Mouse (Mus musculus) brain, embryonic 14.5 days (tissue): ENCODE results near the gene Cacna1d. TPM values are rescaled to one million over a fixed set of nuclear protein-coding genes. Genes with fewer than 3 reads are reported as not detected.

Experiments used
- DNase-seq: peaks from one replicate; pipeline ENCODE4 v3.0.0-alpha.2; 2011; ENCODE audit warnings: low read depth
- CTCF ChIP-seq: fragments of 200-500 bp; IDR thresholded peaks from 2 replicates; pipeline ENCODE4 v1.5.1; 2012; ENCODE audit warnings: inconsistent platforms, mild to moderate bottlenecking, moderate library complexity, borderline replicate concordance; ENCODE audit not compliant: insufficient read depth, insufficient read length; ENCODE audit errors: extremely low read depth
- POLR2A ChIP-seq: fragments of 200-500 bp; IDR thresholded peaks from 2 replicates; pipeline ENCODE4 v1.6.1; 2012; ENCODE audit warnings: mild to moderate bottlenecking, inconsistent platforms, borderline replicate concordance; ENCODE audit not compliant: poor library complexity, insufficient read depth, insufficient read length, severe bottlenecking; ENCODE audit errors: extremely low read depth
- polyA plus RNA-seq: library from polyadenylated mRNA; depleted of rRNA; stranded (reverse); fragments of >200 nt; gene quantifications from 2 replicates; pipeline ENCODE4 v1.2.3, GENCODE M21; 2012

The Cacna1d gene
- polyA plus RNA-seq, 1 experiment = 34.7 TPM

GRCm38 (mm10) chr14:30124951-30125690 is 366.1 kb downstream of the Cacna1d start:
- no peak for TF ChIP-seq CTCF
- no peak for TF ChIP-seq POLR2A
- no peak for DNase-seq

- DNase-seq = no peak
- TF ChIP-seq CTCF = no peak
These were observed 371.2 kb downstream of the Cacna1d start for GRCm38 (mm10) chr14:30120023-30120422.

- TF ChIP-seq CTCF (no peak), POLR2A (no peak)
- no peak for DNase-seq
These were observed 377.7 kb downstream of the Cacna1d start for GRCm38 (mm10) chr14:30113392-30114108.

- TF ChIP-seq POLR2A (no peak), CTCF (peak; percentile 57; the same call in 1 of the 2 replicates)
- no peak for DNase-seq
These were observed 382.2 kb downstream of the Cacna1d start for GRCm38 (mm10) chr14:30109079-30109478.

- no peak for DNase-seq
- no peak for TF ChIP-seq POLR2A
- TF ChIP-seq CTCF = no peak
These were observed 384.7 kb downstream of the Cacna1d start for GRCm38 (mm10) chr14:30106550-30106949.

GRCm38 (mm10) chr14:30105551-30105950 is 385.7 kb downstream of the Cacna1d start:
- TF ChIP-seq CTCF = no peak
- TF ChIP-seq POLR2A = no peak
- peak; percentile 90 for DNase-seq

- no peak for DNase-seq
- TF ChIP-seq CTCF (no peak), POLR2A (no peak)
These were observed 387.2 kb downstream of the Cacna1d start for GRCm38 (mm10) chr14:30103946-30104536.

GRCm38 (mm10) chr14:30097239-30097638 is 394.0 kb downstream of the Cacna1d start:
- no peak for DNase-seq
- TF ChIP-seq CTCF = peak; percentile 45; the same call in 1 of the 2 replicates
- TF ChIP-seq POLR2A = no peak

GRCm38 (mm10) chr14:30092426-30092825 is 398.8 kb downstream of the Cacna1d start:
- no peak for DNase-seq
- no peak for TF ChIP-seq POLR2A
- no peak for TF ChIP-seq CTCF

- DNase-seq = no peak
- TF ChIP-seq POLR2A (no peak), CTCF (no peak)
These were observed 399.2 kb downstream of the Cacna1d start for GRCm38 (mm10) chr14:30092021-30092420.

GRCm38 (mm10) chr14:30079729-30080128 is 411.5 kb downstream of the Cacna1d start:
- no peak for TF ChIP-seq CTCF
- TF ChIP-seq POLR2A = no peak
- no peak for DNase-seq
